Mouse (Mus musculus): ENCODE results near the gene Npat. TPM values are rescaled to one million over a fixed set of nuclear protein-coding genes. Genes with fewer than 3 reads are reported as not detected.

Npat gene
- polyA plus RNA-seq, 1 experiment from 2014 or later, result 22.8 TPM

- ATAC-seq (replicated peaks; ENCODE audit: low FRiP score, low TSS enrichment, low read depth) (0 out of 2 replicates have a peak, but pooled peaks have one; percentile 21), DNase-seq (ENCODE audit: low spot score) (no peak)
- 68% methylated on average over 3 of the region's 3 CpGs for WGBS
- H3K9ac ChIP-seq (ENCODE audit: low read length), result no peak overlapping the region
- no peaks in the 10 kb centered on the region for H3K27me3 ChIP-seq (replicated peaks; ENCODE audit: control insufficient read depth, insufficient read depth, low read length)
- H3K4me1 ChIP-seq (replicated peaks; ENCODE audit: control insufficient read depth, insufficient read depth, low read length), result peaks cover 18% of the 10 kb centered on the region
- no peaks in the 10 kb centered on the region for H3K36me3 ChIP-seq (ENCODE audit: control insufficient read depth, insufficient read depth, low read length)
- no peaks in the 10 kb centered on the region for H3K9me3 ChIP-seq (ENCODE audit: control insufficient read depth, low read length)
- no peak overlapping the region for H3K4me2 ChIP-seq (ENCODE audit: low read length)
- no peak overlapping the region for H3K4me3 ChIP-seq (ENCODE audit: low read depth, low read length)
- H3K27ac ChIP-seq (ENCODE audit: low read depth), result peak overlapping the region; percentile 33; the same call in 1 of the 2 replicates
Measured at GRCm38 (mm10) chr9:53603849-53604248, 67.0 kb downstream of the Npat start.

DNA sequence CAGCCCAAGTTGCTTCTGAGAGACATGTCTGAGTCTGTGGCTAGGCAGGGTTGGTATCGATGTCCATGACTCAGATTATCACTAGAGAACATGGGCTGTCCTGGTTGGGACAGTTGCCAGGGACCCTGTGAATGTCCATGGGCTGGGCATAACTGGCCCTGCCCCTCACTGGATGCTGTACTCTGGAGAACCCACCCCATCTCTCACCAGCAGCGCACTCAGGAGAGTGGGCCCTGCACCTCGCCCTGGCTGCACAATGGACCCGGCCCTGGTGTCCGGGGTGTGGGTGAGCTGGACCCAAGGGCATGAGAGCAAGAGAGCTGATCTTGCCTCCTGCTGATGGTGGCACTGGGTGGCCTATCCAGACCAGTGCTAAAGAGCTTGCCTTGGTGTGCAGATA lies 68.1 kb downstream of the Npat start:
- H3K4me3 ChIP-seq (ENCODE audit: low read depth, low read length), result no peak overlapping the region
- ATAC-seq (replicated peaks; ENCODE audit: low FRiP score, low TSS enrichment, low read depth) (no peak), DNase-seq (ENCODE audit: low spot score) (no peak)
- H3K9ac ChIP-seq (ENCODE audit: low read length), result no peak overlapping the region
- peaks cover 24% of the 10 kb centered on the region for H3K4me1 ChIP-seq (replicated peaks; ENCODE audit: control insufficient read depth, insufficient read depth, low read length)
- no peaks in the 10 kb centered on the region for H3K27me3 ChIP-seq (replicated peaks; ENCODE audit: control insufficient read depth, insufficient read depth, low read length)
- 92% methylated on average over 5 of the region's 5 CpGs for WGBS
- H3K27ac ChIP-seq (ENCODE audit: low read depth), result no peak overlapping the region
- no peak overlapping the region for H3K4me2 ChIP-seq (ENCODE audit: low read length)
- no peaks in the 10 kb centered on the region for H3K36me3 ChIP-seq (ENCODE audit: control insufficient read depth, insufficient read depth, low read length)
- H3K9me3 ChIP-seq (ENCODE audit: control insufficient read depth, low read length), result no peaks in the 10 kb centered on the region

DNA sequence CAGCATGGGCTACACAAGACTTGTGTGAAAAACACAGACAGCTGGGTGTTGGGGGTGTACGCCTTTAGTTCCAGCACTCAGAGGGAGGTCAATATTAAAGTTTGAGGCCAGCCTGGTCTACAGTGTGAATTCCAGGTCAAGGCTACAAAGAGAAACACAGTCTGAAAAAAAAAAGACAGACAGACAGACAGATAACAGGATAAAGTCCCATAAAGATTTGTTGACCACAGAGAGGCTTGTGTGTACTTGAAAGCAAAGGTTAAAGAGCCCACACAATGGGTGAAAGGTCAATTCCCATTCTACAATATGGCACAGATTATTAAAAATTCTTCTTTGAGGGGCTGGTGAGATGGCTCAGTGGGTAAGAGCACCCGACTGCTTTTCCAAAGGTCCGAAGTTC lies 70.3 kb downstream of the Npat start:
- peaks cover 18% of the 10 kb centered on the region for H3K4me1 ChIP-seq (replicated peaks; ENCODE audit: control insufficient read depth, insufficient read depth, low read length)
- ATAC-seq (replicated peaks; ENCODE audit: low FRiP score, low TSS enrichment, low read depth) (no peak), DNase-seq (ENCODE audit: low spot score) (peak; percentile 7)
- no peaks in the 10 kb centered on the region for H3K36me3 ChIP-seq (ENCODE audit: control insufficient read depth, insufficient read depth, low read length)
- H3K27ac ChIP-seq (ENCODE audit: low read depth), result no peak overlapping the region
- H3K4me3 ChIP-seq (ENCODE audit: low read depth, low read length), result no peak overlapping the region
- WGBS, result 91% methylated on average over 3 of the region's 3 CpGs
- no peak overlapping the region for H3K4me2 ChIP-seq (ENCODE audit: low read length)
- no peaks in the 10 kb centered on the region for H3K27me3 ChIP-seq (replicated peaks; ENCODE audit: control insufficient read depth, insufficient read depth, low read length)
- no peak overlapping the region for H3K9ac ChIP-seq (ENCODE audit: low read length)
- no peaks in the 10 kb centered on the region for H3K9me3 ChIP-seq (ENCODE audit: control insufficient read depth, low read length)

GRCm38 (mm10) chr9:53607816-53608215 lies 71.0 kb downstream of the Npat start:
- H3K4me3 ChIP-seq (ENCODE audit: low read depth, low read length), result no peak overlapping the region
- peaks cover 18% of the 10 kb centered on the region for H3K4me1 ChIP-seq (replicated peaks; ENCODE audit: control insufficient read depth, insufficient read depth, low read length)
- no peak overlapping the region for H3K4me2 ChIP-seq (ENCODE audit: low read length)
- no peaks in the 10 kb centered on the region for H3K27me3 ChIP-seq (replicated peaks; ENCODE audit: control insufficient read depth, insufficient read depth, low read length)
- WGBS, result 96% methylated on average over 4 of the region's 4 CpGs
- peak; percentile 9 for DNase-seq (ENCODE audit: low spot score)
- no peaks in the 10 kb centered on the region for H3K9me3 ChIP-seq (ENCODE audit: control insufficient read depth, low read length)
- ATAC-seq (replicated peaks; ENCODE audit: low FRiP score, low TSS enrichment, low read depth), result no peak
- H3K36me3 ChIP-seq (ENCODE audit: control insufficient read depth, insufficient read depth, low read length), result no peaks in the 10 kb centered on the region
- no peak overlapping the region for H3K27ac ChIP-seq (ENCODE audit: low read depth)
- H3K9ac ChIP-seq (ENCODE audit: low read length), result no peak overlapping the region

GRCm38 (mm10) chr9:53609306-53609967 lies 72.6 kb downstream of the Npat start:
- WGBS, result 66% methylated on average over 12 of the region's 12 CpGs
- 0 out of 2 replicates have a peak overlapping the region, but pooled peaks have one; percentile 60 for H3K27ac ChIP-seq (ENCODE audit: low read depth)
- H3K36me3 ChIP-seq (ENCODE audit: control insufficient read depth, insufficient read depth, low read length), result no peaks in the 10 kb centered on the region
- peaks cover 9% of the 10 kb centered on the region; the same call in 1 of the 2 replicates for H3K4me1 ChIP-seq (replicated peaks; ENCODE audit: control insufficient read depth, insufficient read depth, low read length)
- ATAC-seq (replicated peaks; ENCODE audit: low FRiP score, low TSS enrichment, low read depth) (no peak), DNase-seq (ENCODE audit: low spot score) (peak; percentile 57)
- H3K27me3 ChIP-seq (replicated peaks; ENCODE audit: control insufficient read depth, insufficient read depth, low read length), result no peaks in the 10 kb centered on the region
- peak overlapping the region; percentile 81 for H3K4me2 ChIP-seq (ENCODE audit: low read length)
- H3K4me3 ChIP-seq (ENCODE audit: low read depth, low read length), result peak overlapping the region; percentile 75
- no peaks in the 10 kb centered on the region for H3K9me3 ChIP-seq (ENCODE audit: control insufficient read depth, low read length)
- H3K9ac ChIP-seq (ENCODE audit: low read length), result peak overlapping the region; percentile 84

- ATAC-seq (replicated peaks; ENCODE audit: low FRiP score, low TSS enrichment, low read depth), result peak; percentile 98
- Histone ChIP-seq H3K36me3 (ENCODE audit: control insufficient read depth, insufficient read depth, low read length) (no peaks in the 10 kb centered on the region), H3K9ac (ENCODE audit: low read length) (peak within 1 kb of the TSS; percentile 84), H3K4me3 (ENCODE audit: low read depth, low read length) (peak within 1 kb of the TSS; percentile 75), H3K27me3 (replicated peaks; ENCODE audit: control insufficient read depth, insufficient read depth, low read length) (no peaks in the 10 kb centered on the region), H3K4me2 (ENCODE audit: low read length) (peak within 1 kb of the TSS; percentile 81), H3K4me1 (replicated peaks; ENCODE audit: control insufficient read depth, insufficient read depth, low read length) (peaks cover 9% of the 10 kb centered on the region; the same call in 1 of the 2 replicates), H3K9me3 (ENCODE audit: control insufficient read depth, low read length) (no peaks in the 10 kb centered on the region), H3K27ac (ENCODE audit: low read depth) (peak within 1 kb of the TSS; percentile 60; the same call in 1 of the 2 replicates)
- 5% methylated on average over 52 of the region's 52 CpGs for WGBS
- peak; percentile 93 for DNase-seq (ENCODE audit: low spot score)
Measured at GRCm38 (mm10) chr9:53609968-53610781, 73.3 kb downstream of the Npat start, which contains the start of gene Acat1. Gene Acat1, minus strand, starts transcription at chr9:53610382.

DNA sequence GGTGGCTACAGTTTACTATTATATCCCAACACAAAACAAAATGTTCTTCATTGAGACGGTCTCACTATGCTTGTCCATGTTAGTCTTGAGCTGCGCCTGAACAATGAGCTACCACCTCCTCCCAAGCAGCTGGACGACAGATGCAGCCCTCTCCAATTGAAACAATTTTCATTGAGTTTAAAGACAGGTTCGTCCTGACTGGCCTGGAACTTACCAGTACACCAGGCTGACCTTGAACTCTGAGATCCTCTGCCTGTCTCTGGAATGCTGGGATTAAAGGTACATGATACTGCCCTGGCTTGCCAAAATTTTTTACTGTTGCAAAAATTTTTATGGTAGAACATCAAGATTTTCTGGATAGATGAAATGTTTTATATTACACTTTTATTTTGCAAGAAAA lies 77.4 kb downstream of the Npat start:
- WGBS, result 80% methylated on average over 4 of the region's 4 CpGs

DNA sequence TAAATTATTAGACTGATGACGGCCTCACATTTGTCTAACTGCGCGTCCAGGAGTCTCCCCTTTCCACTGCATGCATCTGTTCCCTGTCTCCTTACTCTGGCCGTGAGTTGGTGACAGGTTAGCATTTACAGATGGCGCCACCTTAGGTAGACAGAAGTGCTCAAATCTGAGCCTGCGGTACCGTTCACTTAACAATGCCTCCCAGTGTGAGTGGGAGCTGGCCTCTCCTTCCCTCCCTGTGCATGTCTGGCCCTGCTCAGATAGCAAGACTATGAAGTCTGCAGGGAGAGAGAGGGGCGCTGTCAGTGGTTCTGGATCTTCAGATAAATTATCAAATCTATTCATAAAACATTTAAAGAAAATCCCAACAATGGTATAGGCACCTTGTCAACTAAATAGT lies 78.4 kb downstream of the Npat start:
- WGBS, result 61% methylated on average over 8 of the region's 8 CpGs
- DNase-seq (ENCODE audit: low spot score) (peak; percentile 52), ATAC-seq (replicated peaks; ENCODE audit: low FRiP score, low TSS enrichment, low read depth) (no peak)
- Histone ChIP-seq H3K4me1 (replicated peaks; ENCODE audit: control insufficient read depth, insufficient read depth, low read length) (no peaks in the 10 kb centered on the region), H3K36me3 (ENCODE audit: control insufficient read depth, insufficient read depth, low read length) (peaks cover 43% of the 10 kb centered on the region), H3K9ac (ENCODE audit: low read length) (no peak overlapping the region), H3K4me2 (ENCODE audit: low read length) (no peak overlapping the region), H3K27me3 (replicated peaks; ENCODE audit: control insufficient read depth, insufficient read depth, low read length) (no peaks in the 10 kb centered on the region), H3K4me3 (ENCODE audit: low read depth, low read length) (no peak overlapping the region), H3K27ac (ENCODE audit: low read depth) (no peak overlapping the region), H3K9me3 (ENCODE audit: control insufficient read depth, low read length) (no peaks in the 10 kb centered on the region)

More for the DNA sequence above, 77.4 kb downstream of the Npat start:
- Histone ChIP-seq H3K4me1 (replicated peaks; ENCODE audit: control insufficient read depth, insufficient read depth, low read length) (peaks cover 2% of the 10 kb centered on the region; the same call in 1 of the 2 replicates), H3K9ac (ENCODE audit: low read length) (no peak overlapping the region), H3K36me3 (ENCODE audit: control insufficient read depth, insufficient read depth, low read length) (peaks cover 34% of the 10 kb centered on the region), H3K27ac (ENCODE audit: low read depth) (no peak overlapping the region), H3K9me3 (ENCODE audit: control insufficient read depth, low read length) (no peaks in the 10 kb centered on the region), H3K27me3 (replicated peaks; ENCODE audit: control insufficient read depth, insufficient read depth, low read length) (no peaks in the 10 kb centered on the region), H3K4me2 (ENCODE audit: low read length) (no peak overlapping the region), H3K4me3 (ENCODE audit: low read depth, low read length) (no peak overlapping the region)
- no peak for ATAC-seq (replicated peaks; ENCODE audit: low FRiP score, low TSS enrichment, low read depth)
- no peak for DNase-seq (ENCODE audit: low spot score)

Measured in intestine, embryonic 14.5 days (tissue).